Mouse (Mus musculus) hindbrain, postnatal 0 days (tissue): ENCODE data around the gene Zfp444. TPM values are rescaled to one million over a fixed set of nuclear protein-coding genes. Genes with fewer than 3 reads are reported as not detected.

ENCODE experiments used
- ATAC-seq: fragments of 200-750 bp; cut with Nextera tagmentation; 2 replicates; pipeline ENCODE4 v1.8.0; 2017; ENCODE audit warnings: mild to moderate bottlenecking, moderate TSS enrichment, moderate library complexity
- DNase-seq: peaks from one replicate; pipeline ENCODE4 v3.0.0-alpha.2; 2015; ENCODE audit warnings: low spot score
- H3K27ac ChIP-seq: fragments of 300-500 bp; sonication (generic); 2 replicates; pipeline ENCODE4 v1.5.1; 2014; ENCODE audit warnings: mild to moderate bottlenecking
- H3K27me3 ChIP-seq: fragments of 300-500 bp; sonication (generic); 2 replicates; pipeline ENCODE4 v1.6.1; 2014; ENCODE audit warnings: low read length, mixed read lengths; ENCODE audit not compliant: insufficient read depth
- H3K36me3 ChIP-seq: fragments of 300-500 bp; sonication (generic); 2 replicates; pipeline ENCODE4 v1.6.1; 2014; ENCODE audit warnings: low read length, mixed read lengths; ENCODE audit not compliant: insufficient read depth
- H3K4me1 ChIP-seq: fragments of 300-500 bp; sonication (generic); 2 replicates; pipeline ENCODE4 v1.6.1; 2014; ENCODE audit warnings: antibody characterized with exemption, low read length, mixed read lengths; ENCODE audit not compliant: insufficient read depth
- H3K4me2 ChIP-seq: fragments of 300-500 bp; sonication (generic); 2 replicates; pipeline ENCODE4 v1.6.1; 2014; ENCODE audit warnings: low read depth, mild to moderate bottlenecking, low read length, moderate library complexity, mixed read lengths
- H3K4me3 ChIP-seq: fragments of 300-500 bp; sonication (generic); 2 replicates; pipeline ENCODE4 v1.5.1; 2014; ENCODE audit warnings: low read length
- H3K9ac ChIP-seq: fragments of 300-500 bp; sonication (generic); replicated peaks from 2 replicates; pipeline ENCODE4 v1.6.1; 2014; ENCODE audit warnings: mild to moderate bottlenecking, low read length, moderate library complexity, mixed read lengths
- H3K9me3 ChIP-seq: fragments of 300-500 bp; sonication (generic); 2 replicates; pipeline ENCODE4 v1.6.1; 2016; ENCODE audit warnings: low read length, mixed read lengths
- CTCF ChIP-seq: IDR thresholded peaks from 2 replicates; pipeline ENCODE4 v1.5.1; 2016; ENCODE audit warnings: antibody characterized with exemption, control low read depth, low read depth
- WGBS: fragments of 180-500 bp; shearing (Covaris S2); extraction: QIAGEN DNeasy Blood & Tissue Kit; methylation state at CpG from one replicate; pipeline ENCODE4 v1.1.7; 2014; 5-methylcytosine and 5-hydroxymethylcytosine counted together
- polyA plus RNA-seq: library from polyadenylated mRNA; unstranded; fragments of >200 nt; fragmentation: Nextera tagmentation; extraction: Ambion mirVana; gene quantifications from 2 replicates; pipeline ENCODE4 v1.2.1, GENCODE M21; 2015
- total RNA-seq: library from RNA; depleted of rRNA; stranded (reverse); fragments of >200 nt; gene quantifications from 2 replicates; pipeline ENCODE4 v1.2.3, GENCODE M21; 2014

Gene Zfp444
- total and polyA plus RNA-seq, 2 experiments from 2014 or later, result 69.2 to 84.3 TPM

GRCm38 (mm10) chr7:6184521-6184920 lies 12.5 kb downstream of the Zfp444 start:
- H3K27me3 ChIP-seq, result no peaks in the 10 kb centered on the region
- no peak overlapping the region for H3K4me2 ChIP-seq
- H3K27ac ChIP-seq, result no peak overlapping the region
- H3K36me3 ChIP-seq, result peaks cover 19% of the 10 kb centered on the region
- no peak overlapping the region for H3K9ac ChIP-seq
- TF ChIP-seq CTCF, result no peak
- 75% methylated on average over 8 of the region's 8 CpGs for whole genome bisulfite sequencing
- DNase-seq (no peak), ATAC-seq (no peak)
- H3K9me3 ChIP-seq, result no peaks in the 10 kb centered on the region
- H3K4me3 ChIP-seq, result no peak overlapping the region
- H3K4me1 ChIP-seq, result no peaks in the 10 kb centered on the region

- H3K4me2 ChIP-seq, result no peak overlapping the region
- TF ChIP-seq CTCF, result no peak
- no peaks in the 10 kb centered on the region for H3K27me3 ChIP-seq
- H3K36me3 ChIP-seq, result peaks cover 22% of the 10 kb centered on the region
- H3K27ac ChIP-seq, result no peak overlapping the region
- H3K4me1 ChIP-seq, result no peaks in the 10 kb centered on the region
- H3K4me3 ChIP-seq, result no peak overlapping the region
- no peak overlapping the region for H3K9ac ChIP-seq
- DNase-seq, result no peak
- no peak for ATAC-seq
- 91% methylated on average over 1 of the region's 1 CpGs for WGBS
- H3K9me3 ChIP-seq, result no peaks in the 10 kb centered on the region
Observed at GRCm38 (mm10) chr7:6185391-6185790, 13.4 kb downstream of the Zfp444 start.

DNA sequence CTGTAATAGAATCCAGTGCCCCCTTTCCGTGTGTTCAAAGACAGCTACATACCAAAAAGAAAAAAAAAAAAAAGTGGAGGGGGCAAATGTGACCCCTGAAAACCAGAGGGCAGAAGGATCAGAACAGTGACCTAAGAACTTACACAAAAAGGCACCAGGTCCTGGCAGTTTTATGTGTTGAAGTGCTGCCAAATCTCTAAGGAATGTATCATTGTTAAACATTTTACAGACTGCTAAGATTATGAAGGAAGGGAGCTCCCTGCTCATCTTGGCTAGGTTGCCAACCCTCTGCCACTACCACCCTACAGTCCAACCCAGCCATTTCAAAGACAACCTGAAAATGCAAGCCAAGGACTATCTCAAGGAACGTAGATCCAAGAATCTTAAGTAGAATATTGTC lies 14.2 kb downstream of the Zfp444 start:
- ATAC-seq (no peak), DNase-seq (no peak)
- Histone ChIP-seq H3K4me3 (no peak overlapping the region), H3K4me1 (no peaks in the 10 kb centered on the region), H3K9ac (no peak overlapping the region), H3K9me3 (no peaks in the 10 kb centered on the region), H3K27ac (no peak overlapping the region), H3K36me3 (peaks cover 22% of the 10 kb centered on the region), H3K4me2 (no peak overlapping the region), H3K27me3 (no peaks in the 10 kb centered on the region)
- no peak for TF ChIP-seq CTCF
- WGBS, result 98% methylated on average over 2 of the region's 2 CpGs

DNA sequence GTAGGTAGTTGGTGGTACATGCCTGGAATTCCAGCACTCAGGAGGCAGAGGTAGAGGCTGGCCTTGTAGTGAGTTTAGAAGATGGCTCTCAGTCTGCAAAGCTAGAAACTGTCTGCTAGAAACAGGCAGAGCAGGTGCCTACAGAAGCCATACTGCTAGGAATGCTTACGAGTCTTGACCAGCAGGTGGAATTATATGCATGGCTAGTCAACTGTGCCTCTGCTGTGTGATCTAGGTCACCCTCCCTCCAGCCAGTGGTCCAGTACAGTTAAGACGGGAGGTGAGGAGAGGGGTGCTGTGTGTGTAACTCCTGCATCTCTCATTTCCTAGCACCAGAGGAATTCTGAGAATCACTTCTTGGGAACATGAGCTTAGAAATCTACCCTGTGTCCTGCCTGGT lies 14.7 kb downstream of the Zfp444 start:
- ATAC-seq, result no peak
- H3K4me2 ChIP-seq, result no peak overlapping the region
- WGBS, result 73% methylated on average over 2 of the region's 2 CpGs

GRCm38 (mm10) chr7:6189542-6189941 lies 17.5 kb downstream of the Zfp444 start:
- peaks cover 15% of the 10 kb centered on the region for H3K36me3 ChIP-seq
- no peak overlapping the region for H3K9ac ChIP-seq
- no peaks in the 10 kb centered on the region for H3K4me1 ChIP-seq
- H3K9me3 ChIP-seq, result no peaks in the 10 kb centered on the region
- TF ChIP-seq CTCF, result 0 out of 2 replicates have a peak, but pooled peaks have one; percentile 9
- H3K27me3 ChIP-seq, result no peaks in the 10 kb centered on the region
- DNase-seq (no peak), ATAC-seq (0 out of 2 replicates have a peak, but pooled peaks have one; percentile 2)
- H3K4me2 ChIP-seq, result no peak overlapping the region
- WGBS, result 61% methylated on average over 45 of the region's 45 CpGs
- H3K4me3 ChIP-seq, result no peak overlapping the region
- no peak overlapping the region for H3K27ac ChIP-seq

More for the DNA sequence above, 14.7 kb downstream of the Zfp444 start:
- H3K9ac ChIP-seq, result no peak overlapping the region
- no peak overlapping the region for H3K4me3 ChIP-seq
- no peak overlapping the region for H3K27ac ChIP-seq
- no peaks in the 10 kb centered on the region for H3K27me3 ChIP-seq
- no peaks in the 10 kb centered on the region for H3K9me3 ChIP-seq
- no peaks in the 10 kb centered on the region for H3K4me1 ChIP-seq
- H3K36me3 ChIP-seq, result peaks cover 22% of the 10 kb centered on the region
- TF ChIP-seq CTCF, result no peak
- DNase-seq, result no peak

GRCm38 (mm10) chr7:6191376-6191775 lies 19.4 kb downstream of the Zfp444 start:
- no peak overlapping the region for H3K9ac ChIP-seq
- no peaks in the 10 kb centered on the region for H3K27me3 ChIP-seq
- no peak overlapping the region for H3K27ac ChIP-seq
- no peak overlapping the region for H3K4me2 ChIP-seq
- H3K36me3 ChIP-seq, result peaks cover 11% of the 10 kb centered on the region
- TF ChIP-seq CTCF, result peak; percentile 83
- H3K4me3 ChIP-seq, result no peak overlapping the region
- no peak for ATAC-seq
- 37% methylated on average over 3 of the region's 3 CpGs for WGBS
- H3K9me3 ChIP-seq, result no peaks in the 10 kb centered on the region
- DNase-seq, result peak; percentile 72
- H3K4me1 ChIP-seq, result no peaks in the 10 kb centered on the region

GRCm38 (mm10) chr7:6194129-6194528 lies 22.1 kb downstream of the Zfp444 start:
- H3K27me3 ChIP-seq, result no peaks in the 10 kb centered on the region
- H3K4me1 ChIP-seq, result no peaks in the 10 kb centered on the region
- no peak overlapping the region for H3K27ac ChIP-seq
- no peak overlapping the region for H3K4me3 ChIP-seq
- peak; percentile 90 for TF ChIP-seq CTCF
- no peak overlapping the region for H3K9ac ChIP-seq
- peak; percentile 83 for ATAC-seq
- H3K9me3 ChIP-seq, result no peaks in the 10 kb centered on the region
- H3K4me2 ChIP-seq, result no peak overlapping the region
- peaks cover 5% of the 10 kb centered on the region; the same call in 1 of the 2 replicates for H3K36me3 ChIP-seq
- 13% methylated on average over 5 of the region's 5 CpGs for WGBS
- peak; percentile 74 for DNase-seq
